Comparison of ENCODE assay signal across 20 mouse cellular contexts in genomic region chr2:139924937-139925336, GRCm38 (mm10).
DNase-seq lines count a peak whose midpoint lies in the region; ATAC-seq and TF ChIP-seq lines count a peak whose summit lies in the region.
"Had no signal": no experiment of that assay in that cellular context is flagged by ENCODE, and none has a peak within 500 bp of the region (broad histone marks: within the 10 kb centered on the region; RNA-seq: fewer than 3 reads in every experiment).

No protein-coding gene starts in this region.

- 0% methylated on average over 1 of the region's 1 CpGs for WGBS in midbrain, embryonic 11.5 days
- WGBS in midbrain, postnatal 0 days = 7% methylated on average over 1 of the region's 1 CpGs
- 4% methylated on average over 1 of the region's 1 CpGs for WGBS in hindbrain, embryonic 10.5 days

- no peak for TF ChIP-seq CTCF in midbrain, postnatal 0 days (IDR thresholded peaks at IDR 0.05)
- no peak for TF ChIP-seq CTCF in Patski (IDR thresholded peaks at IDR 0.05)

- H3K4me3 ChIP-seq in midbrain, embryonic 11.5 days (ENCODE audit: low read depth, low read length) = no peak overlapping the region
- no peak overlapping the region for H3K4me3 ChIP-seq in midbrain, postnatal 0 days (ENCODE audit: low read depth, low read length)
- H3K4me3 ChIP-seq in hindbrain, embryonic 10.5 days = no peak overlapping the region
- H3K4me3 ChIP-seq: embryonic facial prominence, embryonic 12.5 days; heart, embryonic 15.5 days; hindbrain, embryonic 12.5 days; intestine, embryonic 15.5 days; midbrain, embryonic 10.5 days; myocyte had no signal

- CTCF ChIA-PET in Patski (lab: Charles Lee) = interaction anchor here (0.9 kb wide), 1 partner anchor 13 kb away, joined by 3 read pairs; no protein-coding TSS in a partner anchor

- POLR2A ChIA-PET in Patski (lab: Charles Lee) = no interaction called here

- in situ Hi-C loops in Patski (cut with MboI; ENCODE audit: low pct_unique_long_range_greater_than_20kb) = no loop called here

- H3K27me3 ChIP-seq in midbrain, embryonic 11.5 days (ENCODE audit: control insufficient read depth, insufficient read depth, low read length) = no peaks in the 10 kb centered on the region
- no peaks in the 10 kb centered on the region for H3K27me3 ChIP-seq in midbrain, postnatal 0 days (ENCODE audit: insufficient read depth, low read length)
- H3K27me3 ChIP-seq in Patski = no peaks in the 10 kb centered on the region
- H3K27me3 ChIP-seq in hindbrain, embryonic 10.5 days (ENCODE audit: insufficient read depth, poor library complexity, severe bottlenecking) = no peaks in the 10 kb centered on the region
- H3K27me3 ChIP-seq: embryonic facial prominence, embryonic 12.5 days; heart, embryonic 15.5 days; hindbrain, embryonic 12.5 days; intestine, embryonic 15.5 days had no signal

- H3K9me3 ChIP-seq in midbrain, embryonic 11.5 days (ENCODE audit: control insufficient read depth, low read length) = no peaks in the 10 kb centered on the region
- no peaks in the 10 kb centered on the region for H3K9me3 ChIP-seq in midbrain, postnatal 0 days (ENCODE audit: low read length)
- no peaks in the 10 kb centered on the region for H3K9me3 ChIP-seq in hindbrain, embryonic 10.5 days
- H3K9me3 ChIP-seq: embryonic facial prominence, embryonic 12.5 days; heart, embryonic 15.5 days; hindbrain, embryonic 12.5 days; intestine, embryonic 15.5 days; midbrain, embryonic 10.5 days had no signal

- no peak overlapping the region for H3K27ac ChIP-seq in midbrain, embryonic 11.5 days (ENCODE audit: low read depth, low read length)
- H3K27ac ChIP-seq in midbrain, postnatal 0 days (ENCODE audit: low read depth, low read length) = no peak overlapping the region
- H3K27ac ChIP-seq in hindbrain, embryonic 10.5 days = no peak overlapping the region
- H3K27ac ChIP-seq: embryonic facial prominence, embryonic 12.5 days; heart, embryonic 15.5 days; hindbrain, embryonic 12.5 days; intestine, embryonic 15.5 days; midbrain, embryonic 10.5 days had no signal

- DNase-seq in midbrain, embryonic 11.5 days (ENCODE audit: low spot score, missing footprints) = no peak
- no peak for DNase-seq in midbrain, postnatal 0 days (ENCODE audit: low spot score)
- DNase-seq in Patski (ENCODE audit: low read depth, low spot score) = peak; percentile 17
- DNase-seq in naive thymus-derived CD4-positive, alpha-beta T cell, adult 2 months (ENCODE audit: low read depth) = peak; percentile 72
- DNase-seq in urinary bladder, adult 18-20 months (ENCODE audit: low spot score in 2 of 2) = no peak
- no peak for DNase-seq in hindbrain, embryonic 10.5 days (ENCODE audit: low spot score)
- DNase-seq: cerebellum, postnatal 14 days; gastrocnemius, postnatal 10 days; heart, adult 18-20 months; lung, embryonic 14.5 days; lung, postnatal 4 days; retina, postnatal 1 day had no signal

- 0 out of 2 replicates have a peak, but pooled peaks have one; percentile 33 for ATAC-seq in midbrain, embryonic 11.5 days (ENCODE audit: low FRiP score)
- no peak for ATAC-seq in midbrain, postnatal 0 days (ENCODE audit: low FRiP score)
- ATAC-seq in Patski = peak; percentile 71
- no peak for ATAC-seq in erythroid progenitor cell, adult 5-6 weeks (replicated peaks; ENCODE audit: low FRiP score, poor library complexity, severe bottlenecking)
- ATAC-seq: intestine, embryonic 15.5 days had no signal

- no peak overlapping the region for H3K4me2 ChIP-seq in midbrain, embryonic 11.5 days
- no peak overlapping the region for H3K4me2 ChIP-seq in midbrain, postnatal 0 days (ENCODE audit: low read depth, low read length, poor library complexity, severe bottlenecking)
- H3K4me2 ChIP-seq: embryonic facial prominence, embryonic 12.5 days; heart, embryonic 15.5 days; hindbrain, embryonic 12.5 days; intestine, embryonic 15.5 days; liver, embryonic 11.5 days; lung, embryonic 14.5 days had no signal

- no peaks in the 10 kb centered on the region for H3K36me3 ChIP-seq in midbrain, embryonic 11.5 days (ENCODE audit: control insufficient read depth, insufficient read depth, low read length)
- H3K36me3 ChIP-seq in midbrain, postnatal 0 days (ENCODE audit: insufficient read depth, low read length) = 0 out of 2 replicates have a peak, but pooled peaks cover 2% of the 10 kb centered on the region
- H3K36me3 ChIP-seq in hindbrain, embryonic 10.5 days = no peaks in the 10 kb centered on the region
- H3K36me3 ChIP-seq: embryonic facial prominence, embryonic 12.5 days; heart, embryonic 15.5 days; hindbrain, embryonic 12.5 days; intestine, embryonic 15.5 days; midbrain, embryonic 10.5 days had no signal

- no peaks in the 10 kb centered on the region; the same call in 1 of the 2 replicates for H3K4me1 ChIP-seq in midbrain, embryonic 11.5 days (ENCODE audit: control insufficient read depth, insufficient read depth, low read length)
- no peaks in the 10 kb centered on the region for H3K4me1 ChIP-seq in midbrain, postnatal 0 days (ENCODE audit: insufficient read depth, low read length)
- H3K4me1 ChIP-seq in hindbrain, embryonic 10.5 days (replicated peaks) = no peaks in the 10 kb centered on the region
- H3K4me1 ChIP-seq: embryonic facial prominence, embryonic 12.5 days; heart, embryonic 15.5 days; hindbrain, embryonic 12.5 days; intestine, embryonic 15.5 days had no signal

- no peak overlapping the region for H3K9ac ChIP-seq in midbrain, embryonic 11.5 days (ENCODE audit: low read length)
- H3K9ac ChIP-seq in midbrain, postnatal 0 days (replicated peaks; ENCODE audit: low read length, poor library complexity, severe bottlenecking) = no peak overlapping the region
- H3K9ac ChIP-seq: embryonic facial prominence, embryonic 12.5 days; heart, embryonic 15.5 days; hindbrain, embryonic 12.5 days; intestine, embryonic 15.5 days; lung, embryonic 14.5 days had no signal

Comparison
In these comparisons a context has a peak if more than half of its experiments do, and no peak if none do; other contexts are left out.
1. ATAC-seq: peak in midbrain, embryonic 11.5 days (single experiment) and Patski (single experiment); none in midbrain, postnatal 0 days (single experiment) and erythroid progenitor cell, adult 5-6 weeks (single experiment).
2. DNase-seq: peak in Patski (single experiment) and naive thymus-derived CD4-positive, alpha-beta T cell, adult 2 months (single experiment); none in midbrain, embryonic 11.5 days (single experiment), midbrain, postnatal 0 days (single experiment), urinary bladder, adult 18-20 months (0 of 2) and hindbrain, embryonic 10.5 days (single experiment).